Mouse (Mus musculus) A20 (cell line): ENCODE measurements around the gene Pgp.

Source experiments
- DNase-seq: peaks from one replicate; pipeline ENCODE4 v3.0.0-alpha.2; 2011; ENCODE audit warnings: low read depth, low spot score

The Pgp gene

GRCm38 (mm10) chr17:24514270-24515257 lies 44.4 kb downstream of the Pgp start:
- DNase-seq, result no peak

- no peak for DNase-seq
These were observed 50.3 kb downstream of the Pgp start for GRCm38 (mm10) chr17:24520450-24520849.
